Mouse (Mus musculus): ENCODE results near the gene Exo5.

GRCm38 (mm10) chr4:120914501-120914900 is 10.3 kb downstream of the Exo5 start:
- TF ChIP-seq POLR2A (IDR thresholded peaks at IDR 0.05; ENCODE audit: control insufficient read depth, extremely low read depth, insufficient read depth, low read length, poor library complexity) (no peak), CTCF (IDR thresholded peaks at IDR 0.05; ENCODE audit: borderline replicate concordance, control insufficient read depth, extremely low read depth, insufficient read depth, low read length, poor library complexity) (no peak)

Measured in thymus, adult 2 months (tissue).